In genomic region chr2:38346881-38347764, GRCm38 (mm10) we compare ENCODE assay signal across 10 mouse cellular contexts. TPM values are rescaled to one million over a fixed set of nuclear protein-coding genes. Genes with fewer than 3 reads are reported as not detected.
DNase-seq lines count a peak whose midpoint lies in the region; ATAC-seq and TF ChIP-seq lines count a peak whose summit lies in the region.
"Had no signal": no experiment of that assay in that cellular context is flagged by ENCODE, and none has a peak within 500 bp of the region (broad histone marks: within the 10 kb centered on the region; RNA-seq: fewer than 3 reads in every experiment).

No protein-coding gene starts in this region.

- H3K27ac ChIP-seq in kidney, embryonic 15.5 days: no peak overlapping the region
- peak overlapping the region; percentile 97 for H3K27ac ChIP-seq in forebrain, embryonic 11.5 days (ENCODE audit: low read depth, low read length)
- no peak overlapping the region for H3K27ac ChIP-seq in limb, embryonic 14.5 days (replicated peaks; ENCODE audit: low read depth, low read length)
- H3K27ac ChIP-seq in neural tube, embryonic 15.5 days (replicated peaks): no peak overlapping the region
- H3K27ac ChIP-seq: lung, embryonic 15.5 days had no signal

- TF ChIP-seq POLR2A in limb, embryonic 14.5 days (IDR thresholded peaks at IDR 0.05; ENCODE audit: borderline replicate concordance, extremely low read depth, insufficient read depth, insufficient read length): no peak

- ATAC-seq in kidney, embryonic 15.5 days (replicated peaks; ENCODE audit: low FRiP score): no peak
- no peak for ATAC-seq in forebrain, embryonic 11.5 days (replicated peaks; ENCODE audit: low FRiP score)
- no peak for ATAC-seq in limb, embryonic 14.5 days (ENCODE audit: low FRiP score, low read depth)
- no peak for ATAC-seq in neural tube, embryonic 15.5 days (ENCODE audit: low FRiP score)

- peak overlapping the region; percentile 32; the same call in 1 of the 2 replicates for H3K4me3 ChIP-seq in kidney, embryonic 15.5 days (replicated peaks)
- peak overlapping the region; percentile 52 for H3K4me3 ChIP-seq in forebrain, embryonic 11.5 days (ENCODE audit: low read depth, low read length)
- H3K4me3 ChIP-seq in limb, embryonic 14.5 days (replicated peaks; ENCODE audit: low read length): peak overlapping the region; percentile 44
- 0 out of 2 replicates have a peak overlapping the region, but pooled peaks have one; percentile 2 for H3K4me3 ChIP-seq in neural tube, embryonic 15.5 days (replicated peaks)

- 2% methylated on average over 15 of the region's 15 CpGs for WGBS in kidney, embryonic 15.5 days
- under 1% methylated on average over 15 of the region's 15 CpGs for WGBS in forebrain, embryonic 11.5 days
- 3% methylated on average over 15 of the region's 15 CpGs for WGBS in limb, embryonic 14.5 days
- WGBS in neural tube, embryonic 15.5 days: 2% methylated on average over 15 of the region's 15 CpGs

- no peak overlapping the region for H3K9ac ChIP-seq in kidney, embryonic 15.5 days
- H3K9ac ChIP-seq in forebrain, embryonic 11.5 days (ENCODE audit: low read length): peak overlapping the region; percentile 99
- H3K9ac ChIP-seq in limb, embryonic 14.5 days (ENCODE audit: low read depth, low read length, severe bottlenecking): no peak overlapping the region
- H3K9ac ChIP-seq in neural tube, embryonic 15.5 days (replicated peaks): no peak overlapping the region
- H3K9ac ChIP-seq: lung, embryonic 15.5 days had no signal

- H3K4me2 ChIP-seq in kidney, embryonic 15.5 days: 0 out of 2 replicates have a peak overlapping the region, but pooled peaks have one; percentile 54
- H3K4me2 ChIP-seq in forebrain, embryonic 11.5 days (ENCODE audit: low read depth, low read length, severe bottlenecking): peak overlapping the region; percentile 85
- peak overlapping the region; percentile 80 for H3K4me2 ChIP-seq in limb, embryonic 14.5 days (replicated peaks; ENCODE audit: low read depth, low read length, severe bottlenecking)
- H3K4me2 ChIP-seq in neural tube, embryonic 15.5 days: peak overlapping the region; percentile 43; the same call in 1 of the 2 replicates

- DNase-seq in kidney, adult 9 months: no peak
- peak; percentile 49 for DNase-seq in forebrain, embryonic 11.5 days (ENCODE audit: low spot score)
- DNase-seq in limb, embryonic 14.5 days (ENCODE audit: low spot score): no peak
- no peak for DNase-seq in thymus, postnatal 14 days
- no peak for DNase-seq in cerebellum, adult 11 months
- no peak for DNase-seq in thymus, adult 18-20 months
- DNase-seq: kidney, postnatal 14 days had no signal

- H3K4me1 ChIP-seq in kidney, embryonic 15.5 days: peaks cover 33% of the 10 kb centered on the region
- peaks cover 28% of the 10 kb centered on the region for H3K4me1 ChIP-seq in forebrain, embryonic 11.5 days (replicated peaks; ENCODE audit: control insufficient read depth, insufficient read depth, low read length)
- H3K4me1 ChIP-seq in limb, embryonic 14.5 days (ENCODE audit: control insufficient read depth, insufficient read depth, low read length): peaks cover 15% of the 10 kb centered on the region
- H3K4me1 ChIP-seq in neural tube, embryonic 15.5 days: peaks cover 31% of the 10 kb centered on the region

- H3K9me3 ChIP-seq in kidney, embryonic 15.5 days (replicated peaks): no peaks in the 10 kb centered on the region
- no peaks in the 10 kb centered on the region for H3K9me3 ChIP-seq in forebrain, embryonic 11.5 days (ENCODE audit: control insufficient read depth, low read length)
- no peaks in the 10 kb centered on the region for H3K9me3 ChIP-seq in limb, embryonic 14.5 days (ENCODE audit: control insufficient read depth, low read length)
- H3K9me3 ChIP-seq in neural tube, embryonic 15.5 days (replicated peaks): no peaks in the 10 kb centered on the region
- H3K9me3 ChIP-seq: lung, embryonic 15.5 days had no signal

- H3K36me3 ChIP-seq in kidney, embryonic 15.5 days: no peaks in the 10 kb centered on the region
- H3K36me3 ChIP-seq in forebrain, embryonic 11.5 days (ENCODE audit: control insufficient read depth, insufficient read depth, low read length): no peaks in the 10 kb centered on the region
- H3K36me3 ChIP-seq in limb, embryonic 14.5 days (ENCODE audit: control insufficient read depth, insufficient read depth, low read length): no peaks in the 10 kb centered on the region
- H3K36me3 ChIP-seq in neural tube, embryonic 15.5 days: no peaks in the 10 kb centered on the region
- H3K36me3 ChIP-seq: lung, embryonic 15.5 days had no signal

- H3K27me3 ChIP-seq in kidney, embryonic 15.5 days: peaks cover 100% of the 10 kb centered on the region
- H3K27me3 ChIP-seq in forebrain, embryonic 11.5 days (ENCODE audit: control insufficient read depth, insufficient read depth, low read length): peaks cover 20% of the 10 kb centered on the region
- H3K27me3 ChIP-seq in limb, embryonic 14.5 days (ENCODE audit: control insufficient read depth, insufficient read depth, low read length): peaks cover 79% of the 10 kb centered on the region
- H3K27me3 ChIP-seq in neural tube, embryonic 15.5 days (replicated peaks): peaks cover 98% of the 10 kb centered on the region

RNA-seq across cellular contexts. Expression of gene Lhx2, which starts 8.0 kb away (rescaled TPM):
- 0.10 TPM in 1 of 2 replicates, not detected in the other for polyA plus RNA-seq in kidney, embryonic 15.5 days (2015; fragmentation: Nextera tagmentation; extraction: Ambion mirVana)
- polyA plus RNA-seq in forebrain, embryonic 11.5 days (2014; fragmentation: Nextera tagmentation; extraction: Ambion mirVana): 175 and 195 TPM in 2 replicates
- 27.5 and 37.0 TPM in 2 replicates for polyA plus RNA-seq in limb, embryonic 14.5 days (2012; rRNA removed)
- 8.7 and 11.4 TPM in 2 replicates for polyA plus RNA-seq in limb, embryonic 14.5 days (2014; fragmentation: Nextera tagmentation; extraction: Ambion mirVana)
- 1.6 and 3.0 TPM in 2 replicates for polyA plus RNA-seq in neural tube, embryonic 15.5 days (2015; fragmentation: Nextera tagmentation; extraction: Ambion mirVana)
- polyA plus RNA-seq: lung, embryonic 15.5 days had no signal

RNA-seq across cellular contexts. Expression of gene Dennd1a, which starts 59.9 kb away (rescaled TPM):
- polyA plus RNA-seq in kidney, embryonic 15.5 days (2015; fragmentation: Nextera tagmentation; extraction: Ambion mirVana): 16.2 and 16.3 TPM in 2 replicates
- polyA plus RNA-seq in forebrain, embryonic 11.5 days (2014; fragmentation: Nextera tagmentation; extraction: Ambion mirVana): 14.9 and 17.7 TPM in 2 replicates
- polyA plus RNA-seq in limb, embryonic 14.5 days (2012; rRNA removed): 22.9 and 30.9 TPM in 2 replicates
- 11.8 and 12.9 TPM in 2 replicates for polyA plus RNA-seq in limb, embryonic 14.5 days (2014; fragmentation: Nextera tagmentation; extraction: Ambion mirVana)
- polyA plus RNA-seq in neural tube, embryonic 15.5 days (2015; fragmentation: Nextera tagmentation; extraction: Ambion mirVana): 17.0 and 17.8 TPM in 2 replicates

Comparison
In these comparisons a context has a peak if more than half of its experiments do, and no peak if none do; other contexts are left out.
1. H3K4me3 ChIP-seq: peak in every context shown above with its lines; median percentile 52 in forebrain, embryonic 11.5 days; 44 in limb, embryonic 14.5 days; 32 in kidney, embryonic 15.5 days; 2 in neural tube, embryonic 15.5 days.